Mouse (Mus musculus) inflammation-experienced regulatory T-cells (primary cell): ENCODE results near the gene 2410004P03Rik. TPM values are rescaled to one million over a fixed set of nuclear protein-coding genes. Genes with fewer than 3 reads are reported as not detected.

Experiments used
- polyA plus RNA-seq, 2 experiments: library from polyadenylated mRNA; unstranded; fragments of 100-300 nt; shearing (Covaris generic); gene quantifications; one replicate each; pipeline ENCODE4 v1.2.1; 2017

Gene 2410004P03Rik
- polyA plus RNA-seq, result 1 to 10 TPM; 1.8 to 2.4 TPM

DNA sequence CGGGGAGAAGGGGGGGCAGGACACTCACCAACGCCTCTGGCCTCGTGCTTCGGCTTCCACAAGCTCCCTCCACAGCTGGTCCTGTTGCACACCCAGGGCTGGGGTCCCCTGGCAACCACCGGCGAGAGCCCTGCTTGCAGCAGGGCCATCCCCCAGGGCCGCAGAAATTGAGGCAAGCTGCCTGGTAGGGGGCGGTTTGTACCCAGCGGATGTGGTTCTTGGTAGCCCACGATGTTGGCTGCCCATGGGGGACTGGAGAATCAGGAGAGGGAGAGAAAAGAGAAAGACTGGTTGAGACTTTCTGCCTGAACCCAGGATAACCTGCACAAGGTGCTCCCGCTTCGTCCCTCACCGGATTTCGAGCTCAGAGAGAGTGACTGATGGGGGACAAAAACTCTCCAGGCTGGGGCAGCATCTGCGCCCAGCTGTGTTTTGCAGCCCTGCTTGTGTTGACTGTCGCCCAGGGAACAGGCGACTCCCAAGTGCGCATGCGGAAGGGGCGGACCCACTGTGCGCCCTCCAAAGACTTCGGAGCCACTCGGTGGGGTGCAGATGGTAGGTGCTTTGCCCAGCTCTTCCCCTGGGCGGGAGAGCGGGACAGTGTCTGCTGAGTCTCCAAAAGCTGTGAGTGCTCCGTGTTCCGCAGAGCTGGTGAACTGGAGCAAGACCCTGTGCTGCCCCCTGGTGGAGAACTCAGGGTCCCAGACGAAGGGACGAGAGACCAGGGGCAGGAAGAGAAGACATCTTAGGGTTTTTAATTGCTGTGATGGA, at the start of gene 2410004P03Rik:
TSS of gene 2410004P03Rik (minus strand) at position 628 of the 771 bp plus-strand sequence.

GRCm38 (mm10) chr12:16999739-17000497, 11.6 kb downstream of the 2410004P03Rik start, which contains the start of gene Pqlc3:
TSS of gene Pqlc3 (minus strand) at chr12:17000408.

Other genes with a start within 250 kb of the 2410004P03Rik start
- 1 to 10 TPM in 1 of 2 experiments, under 1 TPM in 1; 0.06 to 2.3 TPM for gene Greb1, start 210.8 kb downstream of the 2410004P03Rik start, polyA plus RNA-seq
- 10 to 100 TPM; 21.4 to 33.4 TPM for gene E2f6, start 200.8 kb downstream of the 2410004P03Rik start, polyA plus RNA-seq
- gene Rock2, start 116.8 kb downstream of the 2410004P03Rik start, polyA plus RNA-seq, result 10 to 100 TPM; 37.8 to 41.4 TPM
- gene Pqlc3, start 11.3 kb downstream of the 2410004P03Rik start, polyA plus RNA-seq, result 10 to 100 TPM; 57.0 to 68.1 TPM
- under 1 TPM; 0.18 to 0.65 TPM for gene Kcnf1, start 165.2 kb upstream of the 2410004P03Rik start, polyA plus RNA-seq